Mouse (Mus musculus) mouse trophoblast stem cell (cell line): ENCODE results near the gene Sema4g.

Experiments
- in situ Hi-C, 2 experiments: fragments of 300-500 bp; cut with MseI, MboI; formaldehyde crosslinking; loops; 2 replicates in 1 of 2; 3 replicates in 1 of 2; pipeline ENCODE4 v1.15.1; 2025

Sema4g gene

DNA sequence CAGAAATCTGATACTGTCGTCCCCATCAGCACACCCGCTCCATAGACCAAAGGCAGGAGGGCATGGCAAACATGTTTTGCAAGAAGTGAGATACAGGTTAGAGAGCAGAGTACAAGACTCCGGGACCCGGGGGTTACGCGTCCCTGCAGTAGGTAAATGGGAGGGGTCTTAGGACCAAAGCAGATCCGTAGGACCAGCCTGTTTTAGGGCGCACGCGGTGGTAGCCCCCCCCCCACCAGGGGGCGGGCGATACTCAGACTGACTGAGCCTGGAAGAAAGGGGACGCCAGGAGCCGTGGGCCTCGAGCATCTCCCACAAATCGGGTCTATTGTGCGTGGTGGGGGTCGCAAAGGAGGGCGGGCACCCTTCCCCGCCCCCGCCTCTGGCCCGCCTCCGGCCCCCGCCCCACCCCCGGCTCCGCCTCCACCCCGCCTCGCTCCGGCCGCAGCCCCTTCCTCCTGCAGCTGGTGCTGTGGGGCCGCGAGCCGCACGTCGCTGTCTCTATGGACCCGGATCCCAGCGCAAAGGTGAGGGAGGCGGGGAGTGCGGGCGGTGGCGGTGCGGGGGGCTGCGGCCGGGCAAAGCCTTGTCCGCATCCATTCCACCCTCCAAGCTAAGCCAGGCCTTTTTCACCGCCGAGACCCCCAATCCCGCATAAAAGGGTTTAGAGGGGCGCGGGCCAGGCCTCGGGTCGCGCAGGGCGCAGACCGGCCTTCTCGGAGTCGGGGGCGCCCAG lies at the start of gene Sema4g:
Gene Sema4g (plus strand): TSS at position 271 of the 736 bp plus-strand sequence.
- in situ Hi-C loops, result no loop called here

DNA sequence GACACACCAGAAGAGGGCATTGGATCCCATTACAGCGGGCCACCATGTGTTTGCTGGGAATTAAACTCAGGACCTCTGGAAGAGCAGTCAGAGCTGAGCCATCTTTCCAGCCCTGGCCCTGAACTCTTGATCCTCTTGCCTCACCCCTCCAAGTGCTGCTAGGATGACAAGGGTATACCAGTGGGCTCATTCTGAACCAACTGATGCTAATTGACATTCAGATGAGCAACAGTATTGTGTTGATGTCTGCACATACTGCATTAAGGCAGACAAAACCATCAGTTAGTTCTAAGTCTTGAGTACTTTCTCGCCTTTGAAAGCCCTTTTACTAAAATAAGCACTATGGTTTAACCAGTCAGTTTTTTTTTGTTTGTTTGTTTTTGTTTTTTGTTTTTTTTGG lies 29.3 kb upstream of the Sema4g start:
- in situ Hi-C loops, result no loop called here

DNA sequence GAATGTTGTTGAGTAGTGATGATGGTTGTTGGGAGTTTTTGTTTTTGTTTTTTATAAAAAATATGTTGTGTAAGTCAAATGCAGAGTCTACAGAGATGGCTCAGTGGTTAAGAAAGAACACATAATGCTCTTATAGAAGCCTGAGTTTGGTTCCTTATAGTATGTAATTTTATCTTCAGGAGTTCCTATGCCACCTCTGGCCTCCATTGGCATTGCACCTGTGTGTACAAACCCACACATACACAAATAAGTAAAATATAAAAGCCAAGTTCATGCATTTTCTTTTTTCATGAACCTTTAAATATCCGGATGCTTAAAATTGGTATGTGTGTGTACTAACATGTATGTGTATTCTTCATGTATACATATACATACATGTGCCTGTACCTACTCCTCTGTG lies 22.9 kb upstream of the Sema4g start:
- in situ Hi-C loops, result no loop called here

DNA sequence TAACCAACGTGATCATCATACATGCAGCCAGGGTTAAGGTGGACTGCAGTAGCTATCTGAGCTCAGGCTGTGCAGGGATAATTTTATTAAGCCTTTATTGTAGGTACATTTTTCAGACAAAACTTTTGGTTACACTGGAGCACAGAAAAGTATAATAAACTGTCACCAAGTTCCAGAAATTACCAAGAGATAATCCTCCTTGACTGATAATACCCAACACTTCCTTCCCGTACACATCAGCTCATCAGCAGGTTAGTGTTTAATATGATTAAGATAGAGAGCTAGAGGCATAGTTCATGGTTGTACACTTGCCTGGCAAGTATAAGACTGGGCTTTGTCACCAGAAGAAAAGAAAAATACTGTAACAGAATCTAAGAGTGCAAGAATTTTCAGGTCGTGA lies 20.6 kb upstream of the Sema4g start:
- in situ Hi-C loops, result no loop called here

DNA sequence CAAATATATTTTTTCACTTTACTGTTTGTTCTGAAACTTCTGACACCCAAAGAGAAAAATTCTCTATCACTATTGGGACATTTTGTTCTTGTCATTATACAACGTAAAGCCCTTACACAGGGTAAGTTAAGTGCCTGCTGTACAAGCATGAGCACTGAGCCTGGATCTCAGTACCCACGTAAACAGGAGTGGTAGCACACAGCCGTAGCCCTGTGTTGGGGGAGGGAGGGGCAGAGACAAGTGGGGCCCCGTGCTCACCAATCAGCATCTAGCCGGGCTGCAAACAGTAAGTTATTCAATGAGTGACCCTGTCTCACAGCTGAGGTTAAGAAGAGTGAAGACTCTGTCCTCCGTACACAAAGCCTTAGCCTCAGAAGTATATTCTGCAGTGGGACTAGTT lies 12.3 kb upstream of the Sema4g start:
- in situ Hi-C loops, result no loop called here

DNA sequence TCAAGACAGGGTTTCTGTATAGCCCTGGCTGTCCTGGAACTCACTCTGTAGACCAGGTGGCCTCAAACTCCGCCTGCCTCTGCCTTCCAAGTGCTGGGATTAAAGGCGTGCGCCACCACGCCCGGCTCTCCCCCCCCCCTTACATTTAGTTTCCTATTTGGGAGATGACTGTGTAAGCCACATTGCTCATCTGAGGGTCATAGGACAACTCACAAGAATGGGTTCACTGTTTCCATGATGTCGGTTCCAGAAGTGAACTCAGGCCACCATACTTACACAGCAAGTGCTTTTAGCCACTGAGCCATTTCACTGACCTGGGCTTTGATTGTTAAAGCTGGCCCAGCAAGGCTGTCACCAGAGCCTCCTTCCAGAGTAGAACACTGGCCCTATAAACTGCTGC lies 11.8 kb upstream of the Sema4g start:
- in situ Hi-C loops, result no loop called here

DNA sequence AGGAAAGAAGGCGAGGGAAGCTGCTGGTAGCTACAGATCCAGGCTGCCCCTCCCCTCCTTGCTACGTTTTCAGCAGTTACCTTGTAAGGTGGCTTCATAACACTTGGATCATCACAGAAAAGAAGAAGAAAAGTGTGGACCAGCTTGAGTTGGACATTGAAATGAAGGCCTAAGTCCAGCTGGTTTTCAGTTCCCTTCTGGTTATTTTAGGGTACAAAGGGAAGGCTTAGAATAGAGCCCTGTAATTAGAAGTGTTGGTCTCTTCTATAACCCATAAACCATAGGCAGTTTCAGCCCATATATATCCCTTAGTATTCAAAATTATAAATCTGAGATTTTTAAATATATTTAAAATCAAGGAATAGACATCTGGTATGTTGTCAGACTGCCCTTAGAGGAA lies 8.1 kb upstream of the Sema4g start:
- in situ Hi-C loops, result no loop called here

DNA sequence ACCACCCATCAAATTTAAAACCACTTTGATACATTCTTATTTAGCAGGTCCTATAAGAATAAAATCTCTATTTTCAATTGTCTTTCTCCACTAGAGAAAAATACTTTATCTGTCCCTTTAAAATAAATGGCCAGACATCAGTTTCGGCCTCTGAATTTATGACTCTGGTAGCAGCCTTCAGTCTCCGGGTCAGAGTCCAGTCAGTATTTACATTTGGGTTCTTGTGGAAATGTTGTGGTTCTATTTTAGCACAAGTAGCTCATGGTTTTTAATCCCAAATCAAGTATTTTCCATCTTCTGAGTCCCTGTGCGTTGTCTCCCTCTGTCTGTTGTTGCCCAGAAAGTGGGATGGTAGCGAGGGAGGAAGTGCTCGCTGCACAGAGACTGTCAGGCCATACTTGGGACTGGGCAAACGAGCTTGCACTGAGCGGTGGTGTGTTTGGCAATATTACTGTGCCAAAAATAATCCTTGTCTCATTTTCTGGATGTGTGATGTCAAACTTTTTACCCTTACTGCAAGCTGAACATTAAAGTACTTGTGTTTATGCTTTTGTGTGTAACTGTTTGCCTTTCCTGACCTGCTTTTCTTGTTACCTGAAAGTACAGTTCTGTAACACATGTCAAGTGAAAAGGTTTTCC lies 6.3 kb upstream of the Sema4g start:
- in situ Hi-C loops, result no loop called here

DNA sequence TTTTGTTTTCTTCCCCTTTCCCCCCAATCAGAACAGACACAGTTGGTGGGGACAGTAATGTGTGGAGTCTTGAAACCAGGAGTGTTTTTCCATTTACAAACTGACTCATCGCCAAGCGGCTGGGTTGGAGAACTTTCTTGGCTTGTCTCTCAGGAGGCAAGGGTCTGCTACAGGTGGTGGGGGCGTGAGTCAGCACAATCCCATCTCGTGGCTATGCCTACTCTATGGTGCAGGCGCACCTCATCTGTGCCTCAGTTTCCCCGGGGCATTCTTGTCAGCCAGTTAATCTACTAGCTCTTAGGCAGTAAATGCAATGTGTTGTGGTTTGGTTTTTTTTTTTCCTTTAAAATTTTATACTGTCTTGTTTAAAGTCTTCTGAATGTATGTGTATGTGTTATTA lies 5.5 kb upstream of the Sema4g start:
- in situ Hi-C loops, result no loop called here

DNA sequence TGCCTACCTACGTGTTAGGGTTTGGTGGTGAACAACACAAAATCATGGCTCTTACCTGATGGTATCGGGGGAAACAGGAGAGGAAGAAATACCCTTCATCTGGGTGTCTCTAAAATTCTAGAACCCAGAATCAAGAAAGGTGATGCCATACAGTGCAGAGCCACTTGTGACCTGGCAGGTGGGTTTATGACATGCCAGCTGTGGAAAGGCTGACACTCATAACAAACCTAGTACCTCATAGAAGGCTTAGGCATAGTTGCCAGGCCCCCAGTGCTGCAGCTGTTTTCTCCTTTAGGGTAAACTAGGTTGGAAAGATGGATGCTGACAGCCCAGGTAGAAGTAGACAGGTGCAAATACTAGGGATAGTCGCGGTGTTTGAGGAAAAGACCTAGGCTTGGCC lies 4.5 kb upstream of the Sema4g start:
- in situ Hi-C loops, result no loop called here

DNA sequence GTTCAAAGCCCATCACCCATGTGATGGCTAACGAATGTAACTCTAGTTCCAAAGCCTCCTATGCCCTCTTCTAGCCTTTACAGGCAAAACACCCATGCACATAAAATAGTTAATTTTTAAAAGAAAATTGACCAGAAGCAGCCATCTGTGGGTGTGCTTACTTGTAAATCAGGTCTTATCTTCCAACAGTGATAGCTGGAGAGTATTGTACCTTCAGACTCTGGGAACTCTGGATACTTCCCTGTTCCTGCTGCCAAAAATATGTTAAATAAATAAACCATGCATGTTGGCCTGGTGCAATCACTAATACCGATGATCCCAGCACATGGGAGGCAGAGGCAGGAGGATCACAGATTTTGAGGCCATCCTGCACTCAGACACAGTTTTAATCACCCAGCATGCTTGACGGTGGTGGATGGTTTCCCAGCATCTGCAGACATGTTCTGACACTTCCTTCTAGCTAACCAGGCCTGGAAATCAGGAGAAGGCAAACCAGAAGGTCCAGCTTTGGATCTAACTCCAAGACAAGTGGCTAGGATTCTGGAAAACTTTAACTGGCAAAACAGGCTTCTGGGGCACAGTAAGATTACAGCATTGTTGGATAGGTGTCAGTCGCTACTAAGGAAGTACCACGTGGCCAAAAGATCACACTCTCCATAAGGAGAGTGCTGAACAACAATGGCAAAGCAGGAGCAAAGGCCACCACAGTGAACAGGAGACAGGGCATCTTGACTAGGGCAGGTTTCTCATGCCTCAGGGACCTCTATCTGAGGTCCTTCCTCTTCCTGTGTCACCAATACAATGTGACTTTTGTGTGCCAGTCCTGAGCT lies 3.5 kb upstream of the Sema4g start:
- in situ Hi-C loops, result no loop called here

DNA sequence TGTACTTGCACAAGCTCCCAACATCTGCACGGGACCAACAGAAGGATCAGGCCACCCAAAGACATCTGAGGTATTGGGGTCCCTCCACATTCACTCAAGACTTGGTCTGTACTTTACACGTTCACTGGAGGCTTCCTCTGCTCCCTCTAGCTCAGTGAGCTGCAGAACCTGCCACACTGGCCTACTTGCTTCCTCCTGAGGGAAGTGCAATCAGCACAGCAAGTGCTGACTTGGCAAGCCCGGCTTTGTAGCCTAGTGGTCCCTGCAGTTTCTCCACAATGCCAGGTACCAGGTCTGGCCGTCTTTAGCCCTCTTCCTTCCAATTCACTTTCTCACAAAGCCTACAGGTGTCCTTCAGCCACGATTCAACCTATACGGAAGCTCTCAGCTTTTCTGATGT lies 1.9 kb upstream of the Sema4g start:
- in situ Hi-C loops, result no loop called here

DNA sequence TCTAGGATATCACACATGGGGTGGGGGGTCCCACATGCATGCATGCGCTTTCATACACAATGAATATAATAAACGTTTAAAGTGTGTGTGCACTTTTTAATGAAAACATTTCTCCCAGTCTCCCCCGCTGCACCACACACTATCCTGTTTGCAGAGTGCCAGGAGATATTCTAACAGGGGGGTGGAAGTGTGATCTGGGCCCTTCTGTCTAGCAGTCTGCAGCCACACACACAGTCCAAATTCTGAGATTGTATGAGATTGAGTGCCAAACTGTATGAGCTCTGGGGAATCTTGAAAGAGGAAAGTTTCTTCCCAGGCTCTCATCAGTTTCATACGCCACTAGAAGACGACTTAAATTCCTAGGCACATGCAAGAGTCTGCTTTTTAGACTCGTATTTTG lies 1.1 kb upstream of the Sema4g start:
- in situ Hi-C loops, result no loop called here

DNA sequence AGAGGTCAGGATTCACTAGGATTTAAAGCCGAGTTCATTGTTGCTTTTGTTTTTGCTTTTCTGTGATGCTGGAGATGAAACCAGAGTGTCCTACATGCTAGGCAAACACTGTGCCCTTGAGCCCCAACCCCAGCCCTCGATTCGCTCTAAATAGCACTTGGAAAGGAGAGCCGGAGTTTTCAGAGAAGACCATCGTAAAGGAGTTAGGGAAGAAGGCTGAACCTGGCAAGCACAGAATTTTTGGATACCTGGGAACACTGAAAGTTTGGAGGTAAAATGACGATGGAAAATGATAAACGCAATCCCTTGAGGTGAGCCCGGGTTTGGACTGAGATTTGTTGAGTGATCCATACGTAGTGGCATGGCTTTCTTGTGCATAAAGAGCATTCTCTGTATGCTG lies 580 bp upstream of the Sema4g start:
- in situ Hi-C loops, result no loop called here

DNA sequence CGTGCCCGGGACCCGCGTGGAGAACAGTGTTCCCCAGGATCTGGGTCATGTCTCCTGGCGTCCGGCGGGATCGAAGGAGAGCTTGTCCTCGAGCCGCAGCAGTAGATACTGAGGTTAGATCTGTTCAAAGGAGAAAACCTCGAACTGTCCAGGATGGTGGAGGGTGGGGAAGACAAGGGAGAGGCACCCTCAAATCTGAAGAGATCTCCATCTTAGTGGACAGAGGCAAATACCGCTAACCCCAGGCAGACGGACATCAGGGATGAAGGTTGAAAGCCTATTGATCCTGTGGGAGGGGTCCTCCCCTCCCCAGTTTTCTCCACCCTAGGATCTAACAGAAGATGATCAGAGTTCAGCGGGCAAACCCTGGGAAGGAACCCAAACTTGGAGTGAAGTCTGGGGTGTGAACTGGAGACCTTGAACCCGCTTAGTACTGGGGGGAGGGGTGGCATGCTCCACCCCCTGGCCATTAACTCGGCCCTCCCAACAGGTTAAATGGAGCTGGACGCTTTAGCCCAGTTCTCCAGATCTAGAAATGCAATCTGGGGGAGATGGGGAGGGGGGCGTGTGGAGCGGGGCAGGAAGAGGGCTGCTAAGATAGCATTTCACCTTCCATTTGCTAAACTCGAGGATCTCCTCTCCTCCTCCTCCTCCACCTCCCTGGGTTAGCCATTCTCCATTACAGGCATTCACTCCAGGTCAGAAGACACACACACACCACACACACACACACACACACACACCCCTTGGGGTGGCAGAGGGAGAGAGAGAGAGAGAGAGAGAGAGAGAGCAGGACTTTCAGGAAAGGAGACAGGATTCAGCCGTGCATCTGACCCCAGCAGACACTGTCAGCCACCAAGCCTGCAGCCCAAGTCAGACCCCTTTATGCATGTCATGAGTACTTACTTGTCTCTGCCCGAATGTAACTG lies 930 bp downstream of the Sema4g start:
- in situ Hi-C loops, result no loop called here

DNA sequence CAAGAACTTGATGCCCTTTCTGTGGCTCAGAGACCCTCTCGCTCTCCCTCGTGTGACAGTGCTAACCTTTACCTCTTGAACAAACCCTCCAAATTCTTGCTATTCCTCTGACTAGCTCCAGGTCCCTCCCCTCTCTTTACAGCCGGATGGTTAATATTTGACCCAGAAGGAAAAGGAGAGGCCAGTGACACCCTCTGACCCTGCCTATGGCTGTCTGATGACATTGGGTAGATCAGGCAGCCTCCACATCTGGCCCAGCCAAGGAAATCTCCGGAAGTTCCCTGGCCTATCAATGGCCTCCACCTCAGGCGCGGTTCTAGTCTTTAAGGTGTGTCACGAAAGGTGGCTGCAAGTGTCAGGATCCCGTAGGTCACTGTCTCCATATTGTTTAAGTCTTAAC lies 2.1 kb downstream of the Sema4g start:
- in situ Hi-C loops, result no loop called here

DNA sequence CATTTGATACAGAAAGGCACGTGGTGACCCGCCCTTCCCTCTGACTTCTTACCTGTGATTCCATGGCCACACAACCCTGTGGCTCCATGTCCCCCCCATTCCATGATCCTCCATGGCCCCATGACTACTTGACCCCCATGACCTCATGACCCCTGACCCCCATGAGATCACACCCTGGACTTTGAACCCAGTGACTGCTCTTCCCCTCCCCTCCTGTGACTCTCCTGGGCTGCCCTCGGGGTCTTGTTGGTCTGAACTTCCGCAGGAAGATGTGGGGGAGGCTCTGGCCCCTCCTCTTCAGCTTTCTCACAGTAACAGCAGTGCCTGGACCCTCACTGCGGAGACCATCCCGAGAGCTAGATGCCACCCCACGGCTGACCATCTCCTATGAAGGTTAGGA lies 3.3 kb downstream of the Sema4g start:
- in situ Hi-C loops, result no loop called here

DNA sequence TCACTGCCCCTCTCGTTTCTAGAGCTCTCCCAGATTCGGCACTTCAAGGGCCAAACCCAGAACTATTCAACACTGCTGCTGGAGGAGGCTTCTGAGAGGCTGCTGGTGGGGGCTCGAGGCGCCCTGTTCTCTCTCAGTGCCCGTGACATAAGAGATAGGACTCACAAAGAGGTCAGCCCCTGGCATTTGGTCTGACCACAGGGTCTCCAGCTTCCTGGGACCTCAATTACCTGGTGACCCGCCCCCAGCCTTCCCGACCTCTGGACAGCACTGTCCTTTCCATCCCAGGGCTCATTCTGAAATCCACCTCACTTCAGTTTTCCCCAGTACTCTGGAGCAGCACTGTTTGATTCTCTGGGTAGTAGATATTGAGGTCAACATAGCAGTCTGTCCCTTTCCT lies 3.8 kb downstream of the Sema4g start:
- in situ Hi-C loops, result no loop called here

DNA sequence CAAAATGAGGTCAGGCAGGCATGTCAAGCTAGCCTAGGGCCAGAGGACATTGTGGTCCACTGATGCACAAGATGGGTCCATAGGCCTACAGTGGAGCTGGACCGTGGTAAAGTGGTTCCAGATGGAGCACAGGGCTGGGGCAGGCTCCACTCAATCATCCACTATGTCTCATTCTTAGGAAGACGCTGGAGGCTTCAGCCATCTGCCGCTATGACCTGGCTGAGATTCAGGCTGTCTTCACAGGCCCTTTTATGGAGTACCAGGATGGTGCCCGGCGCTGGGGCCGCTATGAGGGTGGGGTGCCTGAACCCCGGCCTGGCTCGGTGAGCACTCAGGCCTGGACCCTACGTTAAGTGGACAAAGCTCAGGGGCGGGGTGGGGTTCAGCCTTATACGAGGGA lies 8.9 kb downstream of the Sema4g start:
- in situ Hi-C loops, result no loop called here

DNA sequence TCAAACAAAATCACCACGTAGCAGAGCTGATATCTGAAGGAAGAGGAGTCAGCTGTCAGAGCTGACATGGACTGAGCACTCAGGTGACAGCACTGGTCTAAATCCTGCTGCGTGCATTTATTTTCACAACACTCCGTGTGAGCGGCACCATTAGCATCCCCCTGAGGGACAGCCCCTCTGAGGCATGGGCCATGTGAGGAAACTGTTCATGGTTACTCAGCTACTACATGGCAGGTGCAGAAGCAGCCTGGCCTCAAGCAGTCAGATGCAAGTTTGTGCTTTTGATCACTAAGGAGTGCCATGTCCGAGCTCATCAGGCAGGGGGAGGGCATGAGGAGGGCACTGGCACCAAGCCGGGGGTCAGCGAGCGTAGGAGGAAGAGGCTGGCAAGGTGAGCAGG lies 10.7 kb downstream of the Sema4g start:
- in situ Hi-C loops, result no loop called here

DNA sequence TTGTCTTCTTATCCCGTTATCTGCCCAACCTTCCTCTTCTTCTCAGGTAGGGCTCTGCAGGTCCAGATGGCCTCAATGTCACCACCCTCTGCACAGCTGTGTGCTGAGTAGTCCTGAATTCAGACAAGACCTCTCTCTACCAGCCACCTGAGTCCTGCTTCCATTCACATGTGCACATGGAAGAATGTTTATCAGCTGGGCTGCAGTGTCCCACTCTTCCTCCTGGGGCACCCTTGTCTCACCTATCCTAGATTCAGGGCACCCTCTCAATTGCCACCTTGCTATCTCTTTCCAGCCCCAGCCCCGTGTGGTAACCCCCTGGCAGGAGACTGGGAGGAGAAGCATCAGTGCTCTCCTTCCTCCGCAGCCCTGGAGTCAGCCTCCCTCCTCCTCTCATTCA lies 13.4 kb downstream of the Sema4g start:
- in situ Hi-C loops, result no loop called here
